Mouse (Mus musculus) liver, postnatal 0 days (tissue): Measurements from ENCODE around the gene Tshz2.

Experiments used
- CTCF ChIP-seq: sonication (generic); IDR thresholded peaks from 2 replicates; pipeline ENCODE4 v1.5.1; 2016; ENCODE audit warnings: antibody characterized with exemption, low read depth
- EP300 ChIP-seq: IDR thresholded peaks from 2 replicates; pipeline ENCODE4 v1.6.1; 2016; ENCODE audit warnings: antibody characterized with exemption, low read depth, mild to moderate bottlenecking

GRCm38 (mm10) chr2:170120139-170121027 lies 487.6 kb downstream of the Tshz2 start:
- TF ChIP-seq EP300 (no peak), CTCF (no peak)
